Mouse (Mus musculus): Measurements from ENCODE around the gene Unkl.
A peak's percentile ranks its signal among the peaks of the same experiment; 100 is the strongest.

The Unkl gene

GRCm38 (mm10) chr17:25255110-25255509 lies 66.9 kb downstream of the Unkl start:
- no peak for DNase-seq (ENCODE audit: low read depth)

- DNase-seq (ENCODE audit: low read depth): no peak
Observed at GRCm38 (mm10) chr17:25256140-25256754, 68.0 kb downstream of the Unkl start, which contains the start of gene Baiap3. TSS of gene Baiap3 (minus strand) at chr17:25256364.

GRCm38 (mm10) chr17:25257804-25258261 lies 69.6 kb downstream of the Unkl start:
- DNase-seq (ENCODE audit: low read depth): peak; percentile 31

DNA sequence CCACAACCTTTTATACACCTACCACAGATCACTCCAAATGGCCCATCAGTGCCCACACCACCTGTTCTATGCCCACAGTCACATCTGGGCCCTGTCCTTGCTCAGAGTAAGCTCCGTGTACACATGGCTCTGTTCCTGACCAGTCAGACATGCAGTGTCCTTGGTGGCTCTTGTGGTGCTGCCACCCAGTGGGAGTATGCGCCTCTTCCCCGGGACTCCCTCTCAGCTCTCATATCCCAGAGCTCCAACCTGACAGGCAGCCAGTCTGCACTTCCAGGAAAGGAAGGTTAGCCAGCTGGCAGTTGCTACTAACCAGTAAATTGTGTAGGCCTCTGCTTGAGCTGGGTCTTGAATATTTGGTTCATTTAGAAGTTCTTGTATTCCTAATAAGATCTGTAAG lies 76.3 kb downstream of the Unkl start:
- peak; percentile 36 for DNase-seq (ENCODE audit: low read depth)

GRCm38 (mm10) chr17:25270795-25271335 lies 82.7 kb downstream of the Unkl start:
- no peak for DNase-seq (ENCODE audit: low read depth)

- peak; percentile 52 for DNase-seq (ENCODE audit: low read depth)
Observed at GRCm38 (mm10) chr17:25272326-25272725, 84.1 kb downstream of the Unkl start.

DNA sequence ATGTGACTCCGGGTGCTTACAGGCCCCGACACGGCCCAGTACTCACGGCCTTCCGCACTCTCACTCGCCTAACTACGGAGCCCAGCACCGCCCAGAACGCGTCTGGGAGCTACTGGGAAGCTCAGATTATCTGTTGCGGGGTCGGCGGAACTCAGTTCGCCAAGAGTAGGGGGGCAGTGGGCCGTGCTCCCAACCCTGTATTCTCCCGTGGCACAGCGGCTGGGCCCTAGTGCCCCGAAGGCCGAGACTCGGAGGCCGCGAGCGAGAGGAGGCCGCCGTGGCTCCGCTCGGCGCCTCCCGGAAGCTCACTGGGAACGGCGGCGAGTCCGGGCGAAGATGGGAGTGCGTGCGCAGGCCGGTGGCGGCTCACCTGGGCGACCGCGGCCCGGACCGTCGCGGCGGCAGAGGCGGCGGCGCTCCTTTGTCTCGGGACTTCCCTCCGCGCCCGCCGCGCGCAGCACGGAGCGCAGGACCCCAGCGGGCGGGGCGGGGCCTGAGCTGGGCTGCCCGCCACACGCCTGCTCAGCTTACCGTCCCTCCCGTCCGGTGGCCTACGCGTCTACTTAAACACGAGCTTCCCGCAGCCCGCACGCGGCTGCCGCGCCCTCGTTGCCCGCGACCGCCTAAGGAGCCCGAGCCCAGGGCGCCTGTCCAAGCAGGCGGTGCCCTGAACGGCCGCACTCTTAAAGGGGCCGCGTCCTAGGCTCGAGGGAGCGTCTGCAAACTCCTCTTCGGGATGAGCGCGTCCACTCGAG lies 84.9 kb downstream of the Unkl start:
- peak; percentile 95 for DNase-seq (ENCODE audit: low read depth)

- peak; percentile 98 for DNase-seq (ENCODE audit: low read depth)
Observed at GRCm38 (mm10) chr17:25273706-25274501, 85.7 kb downstream of the Unkl start.

DNA sequence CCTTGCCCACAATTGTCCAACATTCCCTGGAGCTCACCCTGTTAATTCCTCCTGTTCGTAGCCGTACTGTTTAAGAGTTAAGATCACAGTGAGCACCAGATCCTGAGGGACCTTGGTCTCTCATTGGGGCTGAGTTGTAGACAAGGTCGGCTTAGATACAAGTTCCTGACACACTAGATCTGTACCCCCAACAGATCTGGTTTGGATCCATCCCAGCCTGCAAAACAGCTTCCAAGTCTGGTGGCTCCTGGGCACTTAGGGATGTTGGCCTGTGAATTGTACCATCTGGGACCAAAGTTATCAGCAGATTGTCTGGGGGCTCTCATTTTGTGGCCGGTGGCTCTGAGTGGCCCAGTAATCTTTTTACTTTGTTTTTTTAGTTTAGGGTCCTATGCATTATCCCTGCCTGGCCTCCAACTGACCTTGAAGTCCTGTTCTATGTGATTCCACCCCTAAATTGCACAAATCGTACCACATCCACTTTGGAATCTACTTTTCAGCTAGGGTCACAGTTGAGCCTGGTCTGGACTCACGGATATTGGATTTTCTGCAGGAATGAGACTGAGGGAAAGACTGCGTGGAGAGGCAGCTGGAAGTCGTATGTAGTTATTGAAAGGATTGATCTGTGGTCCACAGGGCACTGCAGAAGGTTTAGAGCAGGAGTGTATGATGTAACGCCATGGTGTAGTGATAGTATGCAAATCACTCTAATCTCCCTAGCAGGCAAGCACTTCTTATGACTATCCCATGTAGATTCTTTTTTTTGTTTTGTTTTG lies 86.6 kb downstream of the Unkl start, which contains the start of gene Ube2i:
Gene Ube2i, minus strand, starts transcription at position 52 of the 776 bp plus-strand sequence.
- DNase-seq (ENCODE audit: low read depth): no peak

DNA sequence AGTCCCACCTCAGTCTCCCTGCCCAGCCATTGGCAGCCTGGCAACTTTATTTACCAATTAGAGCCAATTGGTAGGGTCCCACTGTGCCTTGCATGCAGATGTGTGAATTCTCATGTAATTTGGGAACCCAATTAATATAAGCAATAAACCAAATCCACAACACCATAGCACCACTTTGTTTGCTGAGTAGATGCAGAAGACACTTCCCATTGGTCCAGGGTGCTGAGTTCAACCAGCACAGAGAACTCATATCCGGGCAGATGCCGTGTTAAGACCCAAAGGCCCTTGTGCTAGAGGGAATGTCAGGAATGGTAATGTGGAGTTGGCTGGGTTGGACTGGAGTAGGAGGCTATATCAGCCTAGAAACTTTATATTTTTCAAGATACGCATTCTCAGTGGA lies 87.6 kb downstream of the Unkl start:
- no peak for DNase-seq (ENCODE audit: low read depth)

GRCm38 (mm10) chr17:25282133-25282532 lies 93.9 kb downstream of the Unkl start:
- peak; percentile 28 for DNase-seq (ENCODE audit: low read depth)

Data from NIH3T3 (cell line).